Mouse (Mus musculus) CH12.LX (cell line): ENCODE measurements at regions not wholly inside any gene's neighbourhood (a gene's known extent, or its start where the extent isn't known, plus 50 kb on each side); places are given as distances from the start of the nearest gene placed in this dataset.

Source experiments
- DNase-seq: peaks from one replicate; pipeline ENCODE4 v3.0.0-alpha.2; 2013; ENCODE audit errors: extremely low read depth
- H3K27ac ChIP-seq: 2 replicates; pipeline ENCODE4 v1.5.1; 2012; ENCODE audit warnings: low read depth, mild to moderate bottlenecking, control low read depth, moderate library complexity; ENCODE audit not compliant: insufficient read depth
- H3K27me3 ChIP-seq: replicated peaks from 2 replicates; pipeline ENCODE3; 2012; ENCODE audit warnings: inconsistent platforms
- H3K36me3 ChIP-seq, 2 experiments: replicated peaks in 1 of 2; 2 replicates each; pipeline versions ENCODE3 to v1.6.1; 2012; ENCODE audit warnings: inconsistent platforms in 1 of 2, low read length in 1 of 2, mild to moderate bottlenecking in 1 of 2, mixed read lengths in 1 of 2, moderate library complexity in 1 of 2; ENCODE audit not compliant: control insufficient read depth in 1 of 2, insufficient read depth in 1 of 2
- H3K4me1 ChIP-seq, 2 experiments: 2 replicates each; pipeline ENCODE4 v1.6.1; 2012; ENCODE audit warnings: inconsistent platforms in 1 of 2, moderate library complexity in 1 of 2; ENCODE audit not compliant: insufficient read depth in 2 of 2, control insufficient read depth in 1 of 2
- H3K4me2 ChIP-seq: 2 replicates; pipeline ENCODE4 v1.6.1; 2012; ENCODE audit warnings: low read depth, mild to moderate bottlenecking, control low read depth; ENCODE audit not compliant: poor library complexity, insufficient read depth, severe bottlenecking
- H3K4me3 ChIP-seq, 3 experiments: fragments of 150-350 bp in 1 of 3; sonication (generic) in 1 of 3; replicated peaks in 1 of 3; 2 replicates each; pipeline versions ENCODE3 to v1.5.1; 2011 to 2012; ENCODE audit warnings: low read depth in 2 of 3, low read length in 2 of 3, mild to moderate bottlenecking in 2 of 3, moderate library complexity in 2 of 3, control low read depth in 1 of 3, improper control_type of control experiment in 1 of 3, inconsistent platforms in 1 of 3, mixed read lengths in 1 of 3; ENCODE audit not compliant: poor library complexity in 1 of 3
- H3K79me2 ChIP-seq: replicated peaks from 2 replicates; pipeline ENCODE4 v1.6.1; 2012; ENCODE audit warnings: mild to moderate bottlenecking, moderate library complexity; ENCODE audit not compliant: control insufficient read depth, poor library complexity, insufficient read depth, severe bottlenecking; ENCODE audit errors: extremely low read depth
- H3K9ac ChIP-seq: 2 replicates; pipeline ENCODE4 v1.6.1; 2012; ENCODE audit warnings: low read depth, mild to moderate bottlenecking, control low read depth, moderate library complexity; ENCODE audit not compliant: insufficient read depth
- H3K9me3 ChIP-seq: replicated peaks from 2 replicates; pipeline ENCODE3; 2012; ENCODE audit warnings: low read length, inconsistent platforms, mixed read lengths
- BHLHE40 ChIP-seq: IDR thresholded peaks from 2 replicates; pipeline ENCODE4 v1.6.1; 2011; ENCODE audit warnings: mild to moderate bottlenecking, low read depth, low read length, improper control_type of control experiment
- CHD1 ChIP-seq: IDR thresholded peaks from 2 replicates; pipeline ENCODE4 v1.6.1; 2012; ENCODE audit warnings: low read depth, low read length, improper control_type of control experiment, inconsistent platforms
- CHD2 ChIP-seq: IDR thresholded peaks from 2 replicates; pipeline ENCODE4 v1.6.1; 2011; ENCODE audit warnings: low read length, improper control_type of control experiment
- E2F4 ChIP-seq: IDR thresholded peaks from 2 replicates; pipeline ENCODE4 v1.6.1; 2011; ENCODE audit warnings: low read depth, low read length, improper control_type of control experiment; ENCODE audit not compliant: insufficient replicate concordance
- ELF1 ChIP-seq: IDR thresholded peaks from 2 replicates; pipeline ENCODE4 v1.6.1; 2014; ENCODE audit warnings: low read depth, mild to moderate bottlenecking, inconsistent platforms, low read length, improper control_type of control experiment
- EP300 ChIP-seq: IDR thresholded peaks from 2 replicates; pipeline ENCODE4 v1.6.1; 2011; ENCODE audit warnings: low read length, improper control_type of control experiment
- ETS1 ChIP-seq: conservative IDR thresholded peaks from 2 replicates; pipeline ENCODE4 v1.6.1; 2012; ENCODE audit warnings: low read depth, mild to moderate bottlenecking, inconsistent platforms, low read length, improper control_type of control experiment, moderate library complexity
- GABPA ChIP-seq: IDR thresholded peaks from 2 replicates; pipeline ENCODE4 v1.6.1; 2012; ENCODE audit warnings: low read depth, low read length, improper control_type of control experiment, inconsistent platforms; ENCODE audit not compliant: insufficient replicate concordance
- IRF4 ChIP-seq: IDR thresholded peaks from 2 replicates; pipeline ENCODE4 v1.6.1; 2014; ENCODE audit warnings: low read depth, mild to moderate bottlenecking, inconsistent platforms, low read length, improper control_type of control experiment
- JUN ChIP-seq: IDR thresholded peaks from 2 replicates; pipeline ENCODE4 v1.6.1; 2011; ENCODE audit warnings: low read depth, mild to moderate bottlenecking, low read length, improper control_type of control experiment, moderate library complexity; ENCODE audit not compliant: insufficient read depth
- JUND ChIP-seq: conservative IDR thresholded peaks from 2 replicates; pipeline ENCODE4 v1.6.1; 2011; ENCODE audit warnings: low read depth, low read length, improper control_type of control experiment
- KAT2A ChIP-seq: IDR thresholded peaks from 2 replicates; pipeline ENCODE4 v1.6.1; 2012; ENCODE audit warnings: low read length, improper control_type of control experiment, inconsistent platforms; ENCODE audit not compliant: insufficient replicate concordance
- MAFK ChIP-seq: IDR thresholded peaks from 2 replicates; pipeline ENCODE4 v1.6.1; 2011; ENCODE audit warnings: low read length, improper control_type of control experiment; ENCODE audit not compliant: insufficient replicate concordance
- MAX ChIP-seq: IDR thresholded peaks from 2 replicates; pipeline ENCODE4 v1.6.1; 2011; ENCODE audit warnings: low read length, improper control_type of control experiment
- MAZ ChIP-seq: IDR thresholded peaks from 2 replicates; pipeline ENCODE4 v1.6.1; 2012; ENCODE audit warnings: low read depth, mild to moderate bottlenecking, inconsistent platforms, low read length, improper control_type of control experiment, moderate library complexity
- MEF2A ChIP-seq: IDR thresholded peaks from 2 replicates; pipeline ENCODE4 v1.6.1; 2014; ENCODE audit warnings: low read depth, mild to moderate bottlenecking, inconsistent platforms, low read length, improper control_type of control experiment, borderline replicate concordance
- MXI1 ChIP-seq: IDR thresholded peaks from 2 replicates; pipeline ENCODE4 v1.6.1; 2011; ENCODE audit warnings: mild to moderate bottlenecking, low read depth, low read length, improper control_type of control experiment
- MYC ChIP-seq: IDR thresholded peaks from 2 replicates; pipeline ENCODE4 v1.6.1; 2011; ENCODE audit warnings: low read depth, mild to moderate bottlenecking, improper control_type of control experiment, low read length
- NELFE ChIP-seq: IDR thresholded peaks from 2 replicates; pipeline ENCODE4 v1.6.1; 2011; ENCODE audit warnings: low read depth, low read length, improper control_type of control experiment
- NRF1 ChIP-seq: IDR thresholded peaks from 2 replicates; pipeline ENCODE4 v1.6.1; 2014; ENCODE audit warnings: low read depth, mild to moderate bottlenecking, inconsistent platforms, low read length, improper control_type of control experiment, moderate library complexity
- POLR2A ChIP-seq: IDR thresholded peaks from 2 replicates; pipeline ENCODE4 v1.6.1; 2011; ENCODE audit warnings: low read depth, mild to moderate bottlenecking, improper control_type of control experiment, low read length
- POLR2AphosphoS2 ChIP-seq: IDR thresholded peaks from 2 replicates; pipeline ENCODE4 v1.6.1; 2011; ENCODE audit warnings: low read depth, low read length, improper control_type of control experiment
- RCOR1 ChIP-seq: conservative IDR thresholded peaks from 2 replicates; pipeline ENCODE4 v1.6.1; 2012; ENCODE audit warnings: low read depth, mild to moderate bottlenecking, inconsistent platforms, low read length, improper control_type of control experiment
- SIN3A ChIP-seq: IDR thresholded peaks from 2 replicates; pipeline ENCODE4 v1.6.1; 2012; ENCODE audit warnings: low read length, improper control_type of control experiment, inconsistent platforms
- SMC3 ChIP-seq: IDR thresholded peaks from 2 replicates; pipeline ENCODE4 v1.6.1; 2011; ENCODE audit warnings: low read depth, low read length, improper control_type of control experiment
- UBTF ChIP-seq: IDR thresholded peaks from 2 replicates; pipeline ENCODE4 v1.6.1; 2012; ENCODE audit warnings: low read depth, mild to moderate bottlenecking, inconsistent platforms, low read length, improper control_type of control experiment, moderate library complexity
- USF2 ChIP-seq: conservative IDR thresholded peaks from 2 replicates; pipeline ENCODE4 v1.6.1; 2011; ENCODE audit warnings: low read depth, low read length, improper control_type of control experiment
- ZC3H11A ChIP-seq: IDR thresholded peaks from 2 replicates; pipeline ENCODE4 v1.6.1; 2012; ENCODE audit warnings: low read depth, mild to moderate bottlenecking, inconsistent platforms, low read length, improper control_type of control experiment
- ZKSCAN1 ChIP-seq: IDR thresholded peaks from 2 replicates; pipeline ENCODE4 v1.6.1; 2012; ENCODE audit warnings: low read depth, inconsistent platforms, low read length, improper control_type of control experiment, borderline replicate concordance
- ZMIZ1 ChIP-seq: IDR thresholded peaks from 2 replicates; pipeline ENCODE4 v1.6.1; 2012; ENCODE audit warnings: low read depth, mild to moderate bottlenecking, inconsistent platforms, low read length, improper control_type of control experiment
- ZNF384 ChIP-seq: IDR thresholded peaks from 2 replicates; pipeline ENCODE4 v1.6.1; 2012; ENCODE audit warnings: low read depth, low read length, improper control_type of control experiment, inconsistent platforms
- dilution Hi-C: fragments of 300-500 bp; cut with MboI; formaldehyde crosslinking; loops from 2 replicates; pipeline ENCODE4 v1.14.3; 2020; ENCODE audit warnings: low sequenced_read_pairs; ENCODE audit not compliant: extremely low pct_unique_long_range_greater_than_20kb, extremely low pct_ligation_motif_present
- in situ Hi-C: fragments of 300-500 bp; cut with MboI; formaldehyde crosslinking; loops from 3 replicates; pipeline ENCODE4 v1.14.3; 2019; ENCODE audit warnings: low sequenced_read_pairs, low pct_ligation_motif_present, low pct_unique_long_range_greater_than_20kb, mixed read lengths

DNA sequence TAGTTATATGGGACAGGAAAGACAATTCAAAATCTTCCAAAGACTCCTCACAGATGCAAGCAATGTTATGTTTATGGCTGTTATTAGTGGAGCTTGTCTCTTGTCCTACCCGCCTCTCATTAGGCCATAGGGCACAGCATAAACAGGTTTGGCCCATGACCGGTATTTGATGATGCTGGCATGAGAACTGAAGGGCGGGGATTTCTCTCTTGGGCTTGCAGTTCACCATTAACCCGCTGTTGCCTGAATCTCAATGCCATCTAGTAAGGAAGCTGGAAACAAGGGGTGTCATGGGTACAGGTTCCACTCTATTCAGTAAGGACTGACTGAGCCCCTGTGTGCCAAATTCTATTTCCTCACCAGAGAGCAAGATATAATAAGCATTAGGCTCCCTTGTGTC lies 78.6 kb downstream of the Gm33543 start:
- H3K9ac ChIP-seq = no peak overlapping the region
- in situ Hi-C loops (no loop called here), dilution Hi-C loops (no loop called here)
- no peak overlapping the region for H3K27ac ChIP-seq
- H3K4me3 ChIP-seq = no peak overlapping the region
- TF ChIP-seq EP300 (no peak), SIN3A (no peak), ZNF384 (no peak), IRF4 (no peak), KAT2A (no peak), MEF2A (no peak), MAX (no peak), SMC3 (no peak), MAZ (no peak)
- H3K9me3 ChIP-seq = no peaks in the 10 kb centered on the region
- no peak overlapping the region for H3K4me2 ChIP-seq
- H3K79me2 ChIP-seq = no peaks in the 10 kb centered on the region
- peaks cover 11 to 36% of the 10 kb centered on the region in 2 experiments for H3K4me1 ChIP-seq
- no peaks in the 10 kb centered on the region for H3K27me3 ChIP-seq
- DNase-seq = no peak
- no peaks in the 10 kb centered on the region for H3K36me3 ChIP-seq

DNA sequence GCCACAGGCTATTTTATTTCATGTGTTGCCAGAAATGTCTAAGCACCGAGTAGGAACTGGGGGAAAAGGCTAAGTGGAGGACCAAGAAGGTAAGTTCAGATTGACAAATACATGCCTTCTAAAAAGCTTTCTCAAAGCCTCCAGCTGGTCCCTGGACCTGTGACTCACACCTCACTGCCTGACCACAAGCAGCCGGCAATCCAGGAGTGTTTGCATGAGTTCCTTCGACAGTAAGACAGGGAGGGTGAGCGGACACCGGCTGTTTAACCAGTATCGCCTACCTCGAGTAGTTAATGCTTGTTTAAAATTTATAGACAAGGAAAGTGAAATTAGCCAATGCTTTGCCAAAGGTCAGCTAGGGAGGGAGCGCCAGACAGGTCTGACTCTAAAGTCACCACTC lies 80.1 kb downstream of the Gm33543 start:
- Histone ChIP-seq H3K4me3 (no peak overlapping the region), H3K36me3 (no peaks in the 10 kb centered on the region), H3K27ac (no peak overlapping the region), H3K4me2 (peak overlapping the region; percentile 96), H3K9ac (no peak overlapping the region), H3K27me3 (no peaks in the 10 kb centered on the region), H3K9me3 (no peaks in the 10 kb centered on the region), H3K4me1 (peaks cover 6 to 33% of the 10 kb centered on the region in 2 experiments), H3K79me2 (no peaks in the 10 kb centered on the region)
- dilution Hi-C loops (no loop called here), in situ Hi-C loops (no loop called here)
- DNase-seq = peak; percentile 55
- TF ChIP-seq MAFK = 0 out of 2 replicates have a peak, but pooled peaks have one; percentile 22
- TF ChIP-seq MYC = 0 out of 2 replicates have a peak, but pooled peaks have one; percentile 30
- TF ChIP-seq MXI1 = peak; percentile 55; the same call in 1 of the 2 replicates
- no peak; the same call in 1 of the 2 replicates for TF ChIP-seq JUND
- TF ChIP-seq GABPA = no peak
- no peak for TF ChIP-seq ZC3H11A
- no peak for TF ChIP-seq POLR2AphosphoS2
- TF ChIP-seq E2F4 = no peak
- no peak for TF ChIP-seq POLR2A
- 0 out of 2 replicates have a peak, but pooled peaks have one; percentile 20 for TF ChIP-seq MEF2A
- no peak for TF ChIP-seq ZMIZ1
- TF ChIP-seq ETS1 = peak; percentile 84
- 0 out of 2 replicates have a peak, but pooled peaks have one; percentile 52 for TF ChIP-seq MAX
- TF ChIP-seq CHD1 = no peak
- no peak for TF ChIP-seq RCOR1
- TF ChIP-seq SIN3A = peak; percentile 59; the same call in 1 of the 2 replicates
- TF ChIP-seq USF2 = no peak
- TF ChIP-seq IRF4 = peak; percentile 36; the same call in 1 of the 2 replicates
- peak; percentile 80 for TF ChIP-seq BHLHE40
- no peak for TF ChIP-seq NRF1
- no peak for TF ChIP-seq UBTF
- TF ChIP-seq ELF1 = no peak
- TF ChIP-seq EP300 = peak; percentile 71
- TF ChIP-seq MAZ = no peak
- TF ChIP-seq JUN = peak; percentile 16; the same call in 1 of the 2 replicates
- TF ChIP-seq SMC3 = no peak
- TF ChIP-seq ZKSCAN1 = no peak
- no peak for TF ChIP-seq NELFE
- no peak for TF ChIP-seq KAT2A
- peak; percentile 48; the same call in 1 of the 2 replicates for TF ChIP-seq CHD2
